Mouse (Mus musculus) heart, postnatal 10 days (tissue): ENCODE results near the gene Fancc. TPM values are rescaled to one million over a fixed set of nuclear protein-coding genes. Genes with fewer than 3 reads are reported as not detected.
"Not testable (repeated sequence)": the region's sequence is repeated elsewhere in the genome, so short reads cannot be mapped to it uniquely, and the experiment has no call there.

Source experiments
- DNase-seq, 2 experiments: peaks; one replicate each; pipeline ENCODE4 v3.0.0; 2021
- intact Hi-C: fragments of 180-260 bp; cut with DNase I; formaldehyde crosslinking; loops from one replicate; pipeline ENCODE4 v1.15.1; 2025
- total RNA-seq, 2 experiments: library from RNA; stranded (reverse); gene quantifications; 2 replicates each; pipeline ENCODE4 v1.2.3; 2021

The Fancc gene
- total RNA-seq, 2 experiments from 2014 or later, result 7.4 to 9.6 TPM

- no peak for DNase-seq
- intact Hi-C loops, result loop anchor here (5.0 kb wide), 2 partner anchors 137 to 387 kb away; partner anchors contain the start of gene Ercc6l2
Measured at GRCm38 (mm10) chr13:63430206-63430605, 66.9 kb downstream of the Fancc start.

DNA sequence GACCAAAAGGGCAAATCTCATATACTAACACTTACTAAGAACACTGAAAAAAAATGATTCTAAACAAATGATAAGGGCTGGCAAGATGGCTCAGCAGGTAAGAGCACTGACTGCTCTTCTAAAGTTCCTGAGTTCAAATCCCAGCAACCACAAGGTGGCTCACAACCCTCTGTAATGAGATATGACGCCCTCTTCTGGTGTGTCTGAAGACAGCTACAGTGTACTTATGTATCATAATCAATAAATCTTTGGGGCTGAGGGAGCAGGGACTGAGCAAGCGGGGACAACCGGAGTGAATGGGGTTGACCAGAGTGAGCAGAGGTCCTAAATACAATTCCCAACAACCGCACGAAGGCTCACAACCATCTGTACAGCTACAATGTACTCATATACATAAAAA lies 68.9 kb downstream of the Fancc start:
- DNase-seq, intact Hi-C loops: not testable (repeated sequence)

GRCm38 (mm10) chr13:63423060-63423459 lies 74.0 kb downstream of the Fancc start:
- no peak for DNase-seq
- intact Hi-C loops, result no loop called here

DNA sequence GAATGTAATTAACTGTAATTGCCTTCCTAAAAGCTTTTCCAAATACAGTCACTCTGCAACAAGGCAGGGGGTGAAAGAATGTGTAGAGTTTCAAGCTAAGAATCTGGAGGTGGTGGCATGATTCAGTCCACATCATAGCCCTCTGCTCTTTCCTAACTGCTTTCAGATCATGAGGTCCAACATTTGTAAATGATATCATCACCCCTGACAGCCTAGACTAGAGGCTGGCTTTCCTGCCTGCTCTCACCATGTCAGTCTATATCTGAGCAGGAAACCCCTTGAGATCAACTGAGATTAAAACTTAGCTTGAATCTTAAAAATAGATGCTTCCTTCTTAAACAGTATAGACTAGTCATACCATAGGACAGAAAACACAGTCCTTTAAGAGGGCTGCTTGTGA lies 75.9 kb downstream of the Fancc start:
- no peak for DNase-seq
- intact Hi-C loops, result no loop called here

DNA sequence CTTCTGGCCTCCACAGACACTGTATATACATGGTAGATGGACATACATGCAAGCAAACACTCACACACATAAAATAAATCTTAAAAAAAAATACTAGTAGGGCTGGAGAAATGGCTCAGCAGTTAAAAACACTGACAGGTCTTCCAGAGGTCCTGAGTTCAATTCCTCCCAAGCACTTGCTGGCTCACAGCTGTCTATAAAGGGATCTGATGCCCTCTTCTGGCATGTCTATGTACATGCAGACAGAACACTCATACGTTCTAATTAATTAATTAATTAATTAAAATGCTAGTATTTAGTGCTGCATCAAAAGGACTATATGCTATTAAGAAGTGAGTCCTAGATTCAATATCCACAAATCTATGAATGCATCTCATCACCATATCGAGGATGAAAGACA lies 78.9 kb downstream of the Fancc start:
- DNase-seq, result no peak

DNA sequence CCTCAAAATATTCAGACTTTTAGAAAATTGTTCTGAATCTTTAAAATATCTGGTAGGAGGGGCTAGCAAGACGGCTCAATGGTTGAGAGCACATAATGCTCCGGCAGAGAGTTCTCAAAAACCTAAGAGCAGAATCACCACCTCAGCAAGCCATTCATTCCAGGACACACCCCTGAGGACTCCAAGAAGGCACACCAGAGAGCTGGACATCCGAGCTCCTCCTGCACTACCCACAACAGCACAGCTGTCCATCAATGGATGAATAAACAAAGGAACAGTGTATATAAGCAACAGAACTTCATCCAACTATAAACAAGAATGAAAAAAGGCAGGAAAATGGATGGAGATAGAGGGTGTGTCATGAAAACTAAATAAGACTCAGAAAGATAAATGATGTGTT lies 80.3 kb downstream of the Fancc start:
- DNase-seq, result no peak

More for the DNA sequence above, 78.9 kb downstream of the Fancc start:
- intact Hi-C loops, result no loop called here

GRCm38 (mm10) chr13:63412662-63413061 lies 84.4 kb downstream of the Fancc start:
- intact Hi-C loops, result no loop called here

More for the DNA sequence above, 80.3 kb downstream of the Fancc start:
- intact Hi-C loops, result no loop called here

GRCm38 (mm10) chr13:63411310-63412022 lies 85.6 kb downstream of the Fancc start:
- intact Hi-C loops, result no loop called here
- DNase-seq, result no peak

More at GRCm38 (mm10) chr13:63412662-63413061, 84.4 kb downstream of the Fancc start:
- DNase-seq, result no peak

DNA sequence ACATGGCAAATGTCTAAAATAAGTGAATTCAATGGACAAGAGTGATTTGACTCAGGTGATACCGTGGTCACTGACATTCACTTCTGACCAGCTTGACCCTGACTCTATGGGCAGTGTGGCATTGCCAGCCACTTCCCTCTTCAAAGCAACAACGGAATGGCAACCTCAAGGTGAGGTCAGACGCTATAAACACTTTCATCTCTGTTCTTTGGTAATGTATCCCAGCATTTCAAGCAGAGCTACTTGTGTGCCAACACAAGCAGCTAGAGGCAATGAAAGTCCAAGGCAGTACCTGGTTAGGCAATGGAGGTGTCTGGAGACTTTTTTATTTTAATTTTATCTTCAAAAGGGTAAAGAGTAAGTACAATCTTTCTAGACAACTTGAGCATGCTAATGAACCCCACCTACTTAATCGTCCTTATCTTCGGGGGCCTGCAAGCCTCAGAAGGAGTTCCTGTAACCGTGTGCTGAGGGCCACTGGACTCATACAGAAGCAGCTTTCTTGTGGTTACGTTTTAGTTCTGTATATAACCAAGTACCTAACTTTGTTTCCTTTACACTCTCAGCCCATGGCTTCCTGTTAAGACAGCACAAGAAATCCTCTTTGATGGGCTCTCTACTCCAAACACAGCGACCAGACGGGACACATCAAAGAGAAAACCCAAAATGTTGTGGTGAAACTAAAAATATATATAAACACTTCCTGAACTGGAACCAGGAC lies 86.3 kb downstream of the Fancc start:
- no peak for DNase-seq
- intact Hi-C loops, result no loop called here

- intact Hi-C loops, result no loop called here
Measured at GRCm38 (mm10) chr13:63405151-63405550, 91.9 kb downstream of the Fancc start.

GRCm38 (mm10) chr13:63404657-63405056 lies 92.4 kb downstream of the Fancc start:
- intact Hi-C loops, result no loop called here

More at GRCm38 (mm10) chr13:63405151-63405550, 91.9 kb downstream of the Fancc start:
- DNase-seq, result no peak

GRCm38 (mm10) chr13:63402823-63403222 lies 94.3 kb downstream of the Fancc start:
- intact Hi-C loops, result no loop called here

More at GRCm38 (mm10) chr13:63404657-63405056, 92.4 kb downstream of the Fancc start:
- no peak for DNase-seq

DNA sequence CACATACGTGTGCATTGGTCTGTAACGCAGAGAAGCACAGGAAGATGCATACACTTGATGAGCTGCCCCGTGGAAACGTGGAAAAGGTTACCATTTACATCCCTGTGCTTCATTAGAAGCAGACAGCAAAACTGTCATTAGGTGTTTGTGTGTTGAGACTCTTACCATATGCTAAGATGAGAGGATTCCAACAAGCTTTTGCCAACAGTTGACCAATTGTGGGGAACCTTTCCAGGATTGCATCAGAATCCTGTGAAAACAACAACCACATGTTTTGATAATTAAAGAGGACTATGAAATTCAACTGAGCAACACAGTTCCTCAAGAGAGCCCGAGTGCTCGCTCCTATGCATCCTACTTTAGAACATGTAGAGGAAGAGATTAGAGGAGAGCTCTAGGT lies 97.0 kb downstream of the Fancc start:
- peak; percentile 62 to 66 for DNase-seq
- intact Hi-C loops, result no loop called here

More at GRCm38 (mm10) chr13:63402823-63403222, 94.3 kb downstream of the Fancc start:
- peak; percentile 48 to 54 for DNase-seq

- intact Hi-C loops, result no loop called here
- DNase-seq, result no peak
Measured at GRCm38 (mm10) chr13:63397420-63397819, 99.7 kb downstream of the Fancc start.

GRCm38 (mm10) chr13:63394304-63395063 lies 102.6 kb downstream of the Fancc start:
- DNase-seq, result no peak
- intact Hi-C loops, result no loop called here

DNA sequence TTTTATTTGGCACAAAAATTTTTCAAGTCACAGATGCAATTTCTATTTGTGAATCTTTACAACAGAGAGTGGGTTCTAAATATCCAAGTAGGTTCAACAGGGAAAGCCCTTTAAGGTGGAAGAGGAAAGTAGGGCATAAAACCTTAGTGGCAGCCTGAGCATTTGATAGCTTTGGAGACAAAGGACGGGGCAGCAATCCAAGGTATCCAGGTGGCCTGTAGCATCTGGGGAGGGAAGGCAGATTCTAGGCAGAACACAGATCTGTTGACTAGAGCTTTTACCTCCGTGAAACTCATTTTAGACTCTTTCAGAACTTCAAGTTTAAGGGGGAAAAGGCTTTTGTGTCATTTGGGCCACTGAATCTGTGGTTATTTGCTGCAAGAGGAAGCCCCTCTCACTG lies 111.8 kb downstream of the Fancc start:
- no peak for DNase-seq
- intact Hi-C loops, result no loop called here

DNA sequence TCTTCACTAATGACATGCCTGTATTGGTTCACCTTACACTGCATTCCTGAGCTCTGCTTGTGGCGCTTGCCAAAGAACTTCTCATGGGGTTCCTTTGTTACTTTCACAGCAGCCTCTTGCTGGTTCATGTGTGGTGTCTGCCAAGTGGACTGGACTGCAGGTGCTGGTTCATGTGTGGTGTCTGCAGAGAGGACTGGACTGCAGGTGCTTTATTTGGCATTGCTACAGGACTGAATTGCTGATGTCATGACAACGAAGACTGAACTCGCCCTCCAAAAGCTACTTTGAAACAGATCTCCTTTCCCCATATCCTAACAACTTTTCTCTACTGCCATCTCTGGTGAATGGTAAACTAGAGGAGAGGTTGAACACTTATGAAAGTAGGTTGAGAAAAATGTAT lies 112.3 kb downstream of the Fancc start:
- no peak for DNase-seq
- intact Hi-C loops, result no loop called here

DNA sequence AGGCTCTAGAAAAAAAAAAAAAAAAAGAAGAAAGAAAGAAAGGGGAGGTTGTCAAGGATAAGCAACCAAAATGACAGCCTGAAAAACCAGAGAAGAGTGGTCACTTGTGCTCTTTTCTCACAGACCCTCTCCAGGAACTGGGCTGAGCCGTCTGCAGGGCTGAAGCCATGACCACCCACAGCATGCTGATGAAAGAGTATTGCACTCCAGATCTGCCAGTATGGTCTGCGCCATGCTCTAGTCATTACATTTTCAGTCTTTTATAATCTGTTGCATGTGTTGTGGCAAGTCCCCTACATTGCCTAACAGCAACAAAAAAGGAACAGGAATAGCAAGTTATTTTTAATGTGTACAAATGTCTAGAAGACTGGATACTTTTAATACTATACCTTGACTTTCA lies 114.9 kb downstream of the Fancc start:
- intact Hi-C loops, result no loop called here
- DNase-seq, result no peak

DNA sequence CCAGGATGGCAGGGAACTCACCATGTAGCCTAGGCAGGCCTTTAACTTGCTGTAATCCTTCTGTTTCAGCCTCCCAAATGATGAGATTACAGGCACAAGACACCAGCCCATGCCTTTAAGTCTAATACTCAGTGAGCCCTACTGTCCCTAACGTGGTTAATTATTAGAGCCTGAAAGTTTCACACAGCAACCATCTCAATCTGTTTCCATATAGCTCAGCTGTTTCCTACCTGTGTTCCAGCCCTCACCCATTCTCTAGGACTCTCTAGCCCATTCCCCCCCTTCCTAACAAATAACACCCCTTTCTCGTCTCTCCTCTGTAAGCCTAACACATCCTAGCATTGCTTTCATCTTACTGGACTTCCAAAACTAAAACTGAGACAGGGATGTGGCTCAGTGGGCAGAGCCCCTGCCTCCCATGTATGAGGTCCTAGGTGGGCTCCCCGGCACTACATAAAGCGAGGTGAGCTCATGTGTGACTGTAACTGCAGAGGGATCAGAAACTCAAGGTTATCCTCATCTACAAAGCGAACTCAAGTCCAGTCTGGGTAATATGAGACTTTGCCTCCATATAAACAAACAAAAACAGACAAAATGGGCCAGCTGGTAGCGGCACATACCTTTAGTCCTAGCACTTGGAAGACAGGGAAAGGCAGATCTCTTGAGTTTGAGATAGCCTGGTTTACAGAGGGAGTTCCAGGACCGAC lies 123.5 kb downstream of the Fancc start:
- no peak for DNase-seq
- intact Hi-C loops, result no loop called here

- DNase-seq, result no peak
- intact Hi-C loops, result no loop called here
Measured at GRCm38 (mm10) chr13:63361755-63362154, 135.3 kb downstream of the Fancc start.
